Mouse (Mus musculus): Measurements from ENCODE around the gene Ywhab. TPM values are rescaled to one million over a fixed set of nuclear protein-coding genes. Genes with fewer than 3 reads are reported as not detected.

The Ywhab gene
- polyA plus RNA-seq, 1 experiment from 2014 or later = 340 TPM

DNA sequence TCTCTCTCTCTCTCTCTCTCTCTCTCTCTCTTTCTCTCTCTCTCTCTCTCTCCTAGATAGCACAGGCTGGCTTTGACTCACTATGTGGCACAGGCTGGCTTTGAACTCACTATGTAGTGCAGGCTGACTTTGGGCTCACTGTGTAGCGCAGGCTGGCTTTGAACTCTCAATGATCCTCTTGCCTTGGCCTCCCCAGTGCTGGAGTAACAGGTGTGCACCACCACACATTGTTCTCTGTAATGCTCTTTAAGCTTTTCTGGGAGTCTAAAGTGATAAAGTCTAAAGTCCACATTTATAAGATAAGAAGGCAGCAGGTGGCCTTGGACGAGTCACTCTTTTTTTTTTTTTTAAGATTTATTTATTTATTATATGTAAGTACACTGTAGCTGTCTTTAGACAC is 46.8 kb downstream of the Ywhab start:
- Histone ChIP-seq H3K27me3 (no peaks in the 10 kb centered on the region), H3K9me3 (no peaks in the 10 kb centered on the region), H3K4me1 (peaks cover 4% of the 10 kb centered on the region), H3K9ac (no peak overlapping the region), H3K36me3 (no peaks in the 10 kb centered on the region), H3K4me3 (no peak overlapping the region), H3K27ac (no peak overlapping the region), H3K4me2 (replicated peaks) (no peak overlapping the region)
- WGBS = 81% methylated on average over 2 of the region's 2 CpGs
- ATAC-seq (ENCODE audit: insufficient number of reproducible peaks, insufficient read depth, low FRiP score, low TSS enrichment) = no peak

GRCm38 (mm10) chr2:164047197-164047690 is 52.5 kb downstream of the Ywhab start:
- H3K27ac ChIP-seq = no peak overlapping the region
- ATAC-seq (ENCODE audit: insufficient number of reproducible peaks, insufficient read depth, low FRiP score, low TSS enrichment) = 0 out of 2 replicates have a peak, but pooled peaks have one; percentile 60
- no peaks in the 10 kb centered on the region for H3K9me3 ChIP-seq
- H3K36me3 ChIP-seq = peaks cover 9% of the 10 kb centered on the region
- H3K27me3 ChIP-seq = no peaks in the 10 kb centered on the region
- H3K9ac ChIP-seq = peak overlapping the region; percentile 27; the same call in 1 of the 2 replicates
- peak overlapping the region; percentile 30 for H3K4me3 ChIP-seq
- peaks cover 5% of the 10 kb centered on the region; the same call in 1 of the 2 replicates for H3K4me1 ChIP-seq
- WGBS = 5% methylated on average over 12 of the region's 16 CpGs
- H3K4me2 ChIP-seq (replicated peaks) = peak overlapping the region; percentile 44

- Histone ChIP-seq H3K4me3 (no peak overlapping the region), H3K9ac (no peak overlapping the region), H3K36me3 (peaks cover 61% of the 10 kb centered on the region), H3K27ac (no peak overlapping the region), H3K4me1 (no peaks in the 10 kb centered on the region), H3K27me3 (no peaks in the 10 kb centered on the region), H3K9me3 (no peaks in the 10 kb centered on the region), H3K4me2 (replicated peaks) (no peak overlapping the region)
- 91% methylated on average over 8 of the region's 8 CpGs for WGBS
- ATAC-seq (ENCODE audit: insufficient number of reproducible peaks, insufficient read depth, low FRiP score, low TSS enrichment) = no peak
Measured at GRCm38 (mm10) chr2:164053767-164054166, 59.0 kb downstream of the Ywhab start.

DNA sequence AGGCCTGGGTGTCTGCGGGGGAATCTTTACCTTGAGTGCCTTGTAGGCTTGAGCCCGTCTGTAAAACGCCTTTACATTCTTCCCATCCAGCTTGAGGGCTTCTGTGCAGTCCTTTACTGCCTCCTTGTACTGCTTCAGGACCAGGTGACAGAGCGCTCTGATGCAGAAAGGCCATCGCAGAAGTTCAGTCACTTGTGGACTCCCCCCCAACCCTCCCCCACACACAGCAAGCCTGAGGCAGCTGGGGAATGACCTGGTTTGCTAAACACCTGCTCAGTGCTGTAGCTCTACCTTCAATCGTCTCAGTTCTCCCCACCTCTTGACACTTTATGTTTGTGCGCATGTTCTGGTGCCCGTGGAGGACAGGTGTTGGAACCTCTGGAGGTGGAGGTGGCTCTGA is 59.9 kb downstream of the Ywhab start:
- WGBS = 96% methylated on average over 8 of the region's 8 CpGs

GRCm38 (mm10) chr2:164059634-164060235 is 65.0 kb downstream of the Ywhab start:
- 93% methylated on average over 8 of the region's 8 CpGs for WGBS
- H3K4me3 ChIP-seq = no peak overlapping the region
- H3K36me3 ChIP-seq = peaks cover 83% of the 10 kb centered on the region
- no peak overlapping the region for H3K4me2 ChIP-seq (replicated peaks)
- no peak for ATAC-seq (ENCODE audit: insufficient number of reproducible peaks, insufficient read depth, low FRiP score, low TSS enrichment)
- no peak overlapping the region for H3K9ac ChIP-seq
- H3K9me3 ChIP-seq = no peaks in the 10 kb centered on the region
- no peaks in the 10 kb centered on the region for H3K4me1 ChIP-seq
- H3K27me3 ChIP-seq = no peaks in the 10 kb centered on the region
- H3K27ac ChIP-seq = no peak overlapping the region

More for the DNA sequence above, 59.9 kb downstream of the Ywhab start:
- Histone ChIP-seq H3K4me1 (no peaks in the 10 kb centered on the region), H3K9me3 (no peaks in the 10 kb centered on the region), H3K27ac (no peak overlapping the region), H3K4me3 (no peak overlapping the region), H3K36me3 (peaks cover 70% of the 10 kb centered on the region), H3K27me3 (no peaks in the 10 kb centered on the region), H3K4me2 (replicated peaks) (no peak overlapping the region), H3K9ac (no peak overlapping the region)
- no peak for ATAC-seq (ENCODE audit: insufficient number of reproducible peaks, insufficient read depth, low FRiP score, low TSS enrichment)

Other genes with a start within 250 kb of the Ywhab start
- gene Ada, start 244.7 kb upstream of the Ywhab start, polyA plus RNA-seq (2016; fragmentation: Nextera tagmentation; extraction: Ambion mirVana) = 6.9 and 8.6 TPM in 2 replicates
- 0.17 and 0.22 TPM in 2 replicates for gene Ccn5, start 174.1 kb upstream of the Ywhab start, polyA plus RNA-seq (2016; fragmentation: Nextera tagmentation; extraction: Ambion mirVana)
- gene Kcnk15, start 141.3 kb upstream of the Ywhab start, polyA plus RNA-seq (2016; fragmentation: Nextera tagmentation; extraction: Ambion mirVana) = not detected in 2 replicates
- gene Rims4, start 76.3 kb upstream of the Ywhab start, polyA plus RNA-seq (2016; fragmentation: Nextera tagmentation; extraction: Ambion mirVana) = 0.73 and 0.87 TPM in 2 replicates
- 2.4 and 3.5 TPM in 2 replicates for gene Pabpc1l, start 30.5 kb downstream of the Ywhab start, polyA plus RNA-seq (2016; fragmentation: Nextera tagmentation; extraction: Ambion mirVana)
- gene Stk4, start 75.4 kb downstream of the Ywhab start, polyA plus RNA-seq (2016; fragmentation: Nextera tagmentation; extraction: Ambion mirVana) = 24.2 and 25.4 TPM in 2 replicates
- 58.9 and 63.3 TPM in 2 replicates for gene Tomm34, start 76.2 kb downstream of the Ywhab start, polyA plus RNA-seq (2016; fragmentation: Nextera tagmentation; extraction: Ambion mirVana)
- gene Kcns1, start 176.2 kb downstream of the Ywhab start, polyA plus RNA-seq (2016; fragmentation: Nextera tagmentation; extraction: Ambion mirVana) = 0.49 and 0.71 TPM in 2 replicates
- not detected in 2 replicates for gene Wfdc5, start 187.8 kb downstream of the Ywhab start, polyA plus RNA-seq (2016; fragmentation: Nextera tagmentation; extraction: Ambion mirVana)
- 0.22 TPM in 1 of 2 replicates, not detected in the other for gene Wfdc12, start 195.6 kb downstream of the Ywhab start, polyA plus RNA-seq (2016; fragmentation: Nextera tagmentation; extraction: Ambion mirVana)
- not detected in 2 replicates for gene Wfdc15a, start 205.2 kb downstream of the Ywhab start, polyA plus RNA-seq (2016; fragmentation: Nextera tagmentation; extraction: Ambion mirVana)
- not detected in 2 replicates for gene Wfdc15b, start 226.7 kb downstream of the Ywhab start, polyA plus RNA-seq (2016; fragmentation: Nextera tagmentation; extraction: Ambion mirVana)
- not detected in 2 replicates for gene Svs2, start 243.5 kb downstream of the Ywhab start, polyA plus RNA-seq (2016; fragmentation: Nextera tagmentation; extraction: Ambion mirVana)